Mouse (Mus musculus): Measurements from ENCODE around the gene Smim14.

Gene Smim14

GRCm38 (mm10) chr5:65466911-65467310 is 70.1 kb downstream of the Smim14 start:
- no peak for DNase-seq (ENCODE audit: low read depth, low spot score)

- DNase-seq (ENCODE audit: low read depth, low spot score) = no peak
Observed at GRCm38 (mm10) chr5:65460361-65460760, 76.6 kb downstream of the Smim14 start.

- DNase-seq (ENCODE audit: low read depth, low spot score) = peak; percentile 37
Observed at GRCm38 (mm10) chr5:65459454-65459853, 77.5 kb downstream of the Smim14 start.

GRCm38 (mm10) chr5:65457846-65458245 is 79.1 kb downstream of the Smim14 start:
- peak; percentile 18 for DNase-seq (ENCODE audit: low read depth, low spot score)

GRCm38 (mm10) chr5:65457086-65457827 is 79.7 kb downstream of the Smim14 start:
- peak; percentile 45 for DNase-seq (ENCODE audit: low read depth, low spot score)

GRCm38 (mm10) chr5:65454771-65455170 is 82.2 kb downstream of the Smim14 start:
- DNase-seq (ENCODE audit: low read depth, low spot score) = no peak

GRCm38 (mm10) chr5:65448941-65449340 is 88.0 kb downstream of the Smim14 start:
- no peak for DNase-seq (ENCODE audit: low read depth, low spot score)

GRCm38 (mm10) chr5:65447826-65448225 is 89.2 kb downstream of the Smim14 start:
- DNase-seq (ENCODE audit: low read depth, low spot score) = peak; percentile 96

- DNase-seq (ENCODE audit: low read depth, low spot score) = no peak
Observed at GRCm38 (mm10) chr5:65446756-65447155, 90.2 kb downstream of the Smim14 start.

GRCm38 (mm10) chr5:65444981-65445380 is 92.0 kb downstream of the Smim14 start:
- no peak for DNase-seq (ENCODE audit: low read depth, low spot score)

- DNase-seq (ENCODE audit: low read depth, low spot score) = no peak
Observed at GRCm38 (mm10) chr5:65438041-65438440, 98.9 kb downstream of the Smim14 start.

- DNase-seq (ENCODE audit: low read depth, low spot score) = peak; percentile 98
Observed at GRCm38 (mm10) chr5:65435806-65436561, 101.0 kb downstream of the Smim14 start, which contains the start of gene Ugdh. Ugdh (minus strand) TSS chr5:65435949.

GRCm38 (mm10) chr5:65435363-65435805 is 101.6 kb downstream of the Smim14 start:
- peak; percentile 33 for DNase-seq (ENCODE audit: low read depth, low spot score)

GRCm38 (mm10) chr5:65434471-65435362 is 102.3 kb downstream of the Smim14 start:
- DNase-seq (ENCODE audit: low read depth, low spot score) = peak; percentile 63

- DNase-seq (ENCODE audit: low read depth, low spot score) = no peak
Observed at GRCm38 (mm10) chr5:65429441-65429840, 107.5 kb downstream of the Smim14 start.

- DNase-seq (ENCODE audit: low read depth, low spot score) = no peak
Observed at GRCm38 (mm10) chr5:65428321-65428720, 108.7 kb downstream of the Smim14 start.

- DNase-seq (ENCODE audit: low read depth, low spot score) = no peak
Observed at GRCm38 (mm10) chr5:65425251-65425650, 111.7 kb downstream of the Smim14 start.

GRCm38 (mm10) chr5:65424215-65424614 is 112.8 kb downstream of the Smim14 start:
- DNase-seq (ENCODE audit: low read depth, low spot score) = no peak

- no peak for DNase-seq (ENCODE audit: low read depth, low spot score)
Observed at GRCm38 (mm10) chr5:65422803-65423202, 114.2 kb downstream of the Smim14 start.

GRCm38 (mm10) chr5:65420822-65421221 is 116.2 kb downstream of the Smim14 start:
- no peak for DNase-seq (ENCODE audit: low read depth, low spot score)

- no peak for DNase-seq (ENCODE audit: low read depth, low spot score)
Observed at GRCm38 (mm10) chr5:65419136-65419535, 117.8 kb downstream of the Smim14 start.

Measured in brain, adult 2 months (tissue).